Mouse (Mus musculus): ENCODE measurements around the gene Asic1.

DNA sequence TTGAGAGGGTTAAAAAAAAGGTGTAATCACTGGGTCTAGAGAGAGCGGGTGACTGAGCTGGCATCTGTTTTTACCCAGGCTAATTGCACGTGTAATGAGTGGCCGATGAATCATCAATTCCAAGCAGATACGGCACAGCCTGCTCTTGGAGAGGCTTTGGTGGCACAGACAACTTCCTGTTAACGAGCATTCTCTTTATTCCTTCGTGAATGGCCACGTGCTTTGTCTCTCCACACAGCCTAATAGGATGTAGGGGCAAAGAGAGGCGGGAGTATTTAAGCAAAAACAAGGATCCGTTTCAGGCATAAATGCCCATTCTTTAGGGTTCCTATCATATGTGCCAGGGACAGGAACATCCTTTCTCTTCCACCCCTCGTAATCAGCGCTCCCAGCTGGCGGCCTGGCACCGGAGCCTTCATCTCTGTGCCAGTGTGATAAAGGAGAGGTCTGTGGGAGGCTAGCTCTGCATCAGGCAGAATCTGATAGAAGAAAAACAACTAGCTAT is 45.2 kb downstream of the Asic1 start:
- no peak for TF ChIP-seq CTCF (IDR thresholded peaks at IDR 0.05 in 2 of 3, conservative IDR thresholded peaks at IDR 0.05 in 1 of 3; ENCODE audit: control insufficient read depth in 1 of 3, insufficient read depth in 1 of 3, low read depth in 2 of 3, low read length in 3 of 3, poor library complexity in 1 of 3, severe bottlenecking in 1 of 3)
- TF ChIP-seq E2F4 (IDR thresholded peaks at IDR 0.05; ENCODE audit: borderline replicate concordance, low read depth, low read length) = no peak
- peak; percentile 84 for TF ChIP-seq GATA1 (IDR thresholded peaks at IDR 0.05; ENCODE audit: low read depth, low read length)
- no peak for TF ChIP-seq ZNF384 (IDR thresholded peaks at IDR 0.05; ENCODE audit: low read depth, low read length)
- no peak for TF ChIP-seq KAT2A (conservative IDR thresholded peaks at IDR 0.05; ENCODE audit: low read depth, low read length)
- no peak for TF ChIP-seq POLR2A (IDR thresholded peaks at IDR 0.05; ENCODE audit: control insufficient read depth in 1 of 2, insufficient read depth in 1 of 2, low read depth in 1 of 2, low read length in 2 of 2, poor library complexity in 1 of 2)
- peak; percentile 94 for TF ChIP-seq TCF12 (IDR thresholded peaks at IDR 0.05; ENCODE audit: low read depth, low read length)
- TF ChIP-seq MAZ (IDR thresholded peaks at IDR 0.05; ENCODE audit: low read depth, low read length) = no peak
- TF ChIP-seq EP300 (IDR thresholded peaks at IDR 0.05; ENCODE audit: low read depth in 1 of 2, low read length in 2 of 2) = peak; percentile 41 to 89; a peak in 3 of 4 replicates
- TF ChIP-seq NELFE (IDR thresholded peaks at IDR 0.05; ENCODE audit: low read depth, low read length) = no peak
- TF ChIP-seq MAFK (IDR thresholded peaks at IDR 0.05; ENCODE audit: borderline replicate concordance, low read depth, low read length) = no peak
- peak; percentile 53; the same call in 1 of the 2 replicates for TF ChIP-seq BHLHE40 (IDR thresholded peaks at IDR 0.05; ENCODE audit: borderline replicate concordance, low read depth, low read length)
- peak; percentile 76 for TF ChIP-seq MXI1 (IDR thresholded peaks at IDR 0.05; ENCODE audit: low read depth, low read length)

Data from MEL (cell line).